Mouse (Mus musculus) adrenal gland, adult 8-10 months (tissue): ENCODE measurements around the gene Tfeb. TPM values are rescaled to one million over a fixed set of nuclear protein-coding genes. Genes with fewer than 3 reads are reported as not detected.
A peak's percentile ranks its signal among the peaks of the same experiment; 100 is the strongest.

Experiments used
- DNase-seq: peaks from one replicate; pipeline ENCODE4 v3.0.0; 2022
- total RNA-seq, 4 experiments: library from RNA; stranded (reverse); gene quantifications; 2 replicates each; pipeline ENCODE4 v1.2.4; 2022

Tfeb gene
- 10 to 100 TPM; 17.3 to 32.1 (median 24.2) TPM for total RNA-seq

- DNase-seq = peak; percentile 92
These were observed at the start of gene Tfeb for GRCm38 (mm10) chr17:47736856-47737255. Gene Tfeb, plus strand, starts transcription at chr17:47737030.

GRCm38 (mm10) chr17:47687409-47688343 lies 49.2 kb upstream of the Tfeb start:
- DNase-seq = peak; percentile 93

- no peak for DNase-seq
These were observed 48.6 kb upstream of the Tfeb start, which contains the start of gene Tomm6 for GRCm38 (mm10) chr17:47688344-47688607. Gene Tomm6, minus strand, starts transcription at chr17:47688386.

- peak; percentile 68 for DNase-seq
These were observed 47.9 kb upstream of the Tfeb start, which contains the start of gene Frs3 for GRCm38 (mm10) chr17:47688608-47689575. Gene Frs3, plus strand, starts transcription at chr17:47689030.

GRCm38 (mm10) chr17:47689894-47690293 lies 46.9 kb upstream of the Tfeb start:
- no peak for DNase-seq

- no peak for DNase-seq
These were observed 45.2 kb upstream of the Tfeb start for GRCm38 (mm10) chr17:47691650-47692049.

- no peak for DNase-seq
These were observed 43.0 kb upstream of the Tfeb start for GRCm38 (mm10) chr17:47693671-47694441.

GRCm38 (mm10) chr17:47694442-47694502 lies 42.6 kb upstream of the Tfeb start, which contains the start of gene Gm21981:
Gene Gm21981, minus strand, starts transcription at chr17:47694455.
- DNase-seq = no peak

GRCm38 (mm10) chr17:47694503-47695336 lies 42.1 kb upstream of the Tfeb start, which contains the start of gene Prickle4:
Gene Prickle4, minus strand, starts transcription at chr17:47694736.
- peak; percentile 97 for DNase-seq

GRCm38 (mm10) chr17:47695337-47695710 lies 41.5 kb upstream of the Tfeb start:
- DNase-seq = no peak

GRCm38 (mm10) chr17:47698156-47698555 lies 38.7 kb upstream of the Tfeb start:
- DNase-seq = no peak

- DNase-seq = no peak
These were observed 37.8 kb upstream of the Tfeb start for GRCm38 (mm10) chr17:47699055-47699454.

GRCm38 (mm10) chr17:47701793-47702192 lies 35.0 kb upstream of the Tfeb start:
- DNase-seq = no peak

GRCm38 (mm10) chr17:47702548-47703345 lies 34.1 kb upstream of the Tfeb start:
- DNase-seq = no peak

- no peak for DNase-seq
These were observed 33.3 kb upstream of the Tfeb start for GRCm38 (mm10) chr17:47703556-47703955.

- no peak for DNase-seq
These were observed 32.1 kb upstream of the Tfeb start for GRCm38 (mm10) chr17:47704692-47705091.

GRCm38 (mm10) chr17:47706196-47706595 lies 30.6 kb upstream of the Tfeb start:
- no peak for DNase-seq

GRCm38 (mm10) chr17:47707961-47708360 lies 28.9 kb upstream of the Tfeb start:
- no peak for DNase-seq

GRCm38 (mm10) chr17:47708972-47709371 lies 27.9 kb upstream of the Tfeb start:
- no peak for DNase-seq

- DNase-seq = no peak
These were observed 26.8 kb upstream of the Tfeb start for GRCm38 (mm10) chr17:47710036-47710435.

- DNase-seq = no peak
These were observed 24.9 kb upstream of the Tfeb start for GRCm38 (mm10) chr17:47711883-47712282.
